ENCODE assay signal across 8 mouse cellular contexts in the genomic region with DNA sequence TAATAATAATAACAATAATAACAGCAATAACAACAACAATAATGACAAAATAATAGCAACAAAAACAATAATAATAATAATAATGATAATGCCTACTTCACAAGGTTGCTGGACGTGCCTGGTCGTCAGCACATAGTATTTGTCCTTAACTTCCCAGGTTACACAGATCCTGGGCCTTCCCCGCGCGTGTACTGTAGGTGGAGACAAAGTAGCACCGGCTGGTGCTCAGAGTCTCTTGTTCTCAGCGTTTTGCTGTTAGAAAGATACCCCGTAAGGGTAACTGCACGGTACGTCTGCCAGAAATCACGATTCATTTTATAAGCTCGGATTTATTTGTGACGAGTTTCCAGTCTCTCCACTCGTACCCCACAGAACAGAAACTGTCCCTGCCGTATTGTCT. TPM values are rescaled to one million over a fixed set of nuclear protein-coding genes. Genes with fewer than 3 reads are reported as not detected.
DNase-seq lines count a peak whose midpoint lies in the region; TF ChIP-seq lines count a peak whose summit lies in the region.

No protein-coding gene starts in this region.

- TF ChIP-seq CTCF in ES-Bruce4 (IDR thresholded peaks at IDR 0.05; ENCODE audit: low read depth, low read length): no peak
- TF ChIP-seq CTCF in brain, embryonic 14.5 days (IDR thresholded peaks at IDR 0.05; ENCODE audit: borderline replicate concordance, extremely low read depth, insufficient read depth, insufficient read length): peak; percentile 69
- peak; percentile 37; the same call in 1 of the 2 replicates for TF ChIP-seq CTCF in embryonic fibroblast, embryonic 13.5 days (IDR thresholded peaks at IDR 0.05; ENCODE audit: borderline replicate concordance, insufficient read depth, low read length)

- H3K27ac ChIP-seq in ES-Bruce4 (ENCODE audit: insufficient read depth, low read length): no peak overlapping the region
- no peak overlapping the region for H3K27ac ChIP-seq in embryonic fibroblast, embryonic 13.5 days (ENCODE audit: insufficient read depth, low read length)
- peak overlapping the region; percentile 98 for H3K27ac ChIP-seq in hindbrain, embryonic 10.5 days

- H3K9me3 ChIP-seq in ES-Bruce4 (replicated peaks; ENCODE audit: control insufficient read depth, insufficient read depth, low read length, poor library complexity, severe bottlenecking): no peaks in the 10 kb centered on the region
- no peaks in the 10 kb centered on the region for H3K9me3 ChIP-seq in hindbrain, embryonic 10.5 days

- 16% methylated on average over 15 of the region's 15 CpGs for WGBS in hindbrain, embryonic 10.5 days

- H3K9ac ChIP-seq in ES-Bruce4 (ENCODE audit: low read depth, poor library complexity, severe bottlenecking): peak overlapping the region; percentile 86

- peak; percentile 94 for DNase-seq in brain, embryonic 14.5 days (ENCODE audit: low read depth)
- DNase-seq in hindbrain, embryonic 10.5 days (ENCODE audit: low spot score): peak; percentile 61
- peak; percentile 60 to 67 for DNase-seq in layer of hippocampus, postnatal 10 days (ENCODE audit: low spot score in 2 of 2)
- DNase-seq in lung, postnatal 36 days: peak; percentile 57
- DNase-seq in right cerebral cortex, postnatal 25 days: peak; percentile 44
- no peak for DNase-seq in gastrocnemius, adult 8-10 months (ENCODE audit: low spot score in 2 of 2)

- no peak for TF ChIP-seq POLR2A in ES-Bruce4 (IDR thresholded peaks at IDR 0.05; ENCODE audit: insufficient read depth, low read length)
- TF ChIP-seq POLR2A in brain, embryonic 14.5 days (IDR thresholded peaks at IDR 0.05; ENCODE audit: borderline replicate concordance, extremely low read depth, insufficient read depth, insufficient read length, poor library complexity, severe bottlenecking): no peak
- TF ChIP-seq POLR2A in embryonic fibroblast, embryonic 13.5 days (IDR thresholded peaks at IDR 0.05; ENCODE audit: low read depth, low read length): no peak

- no peaks in the 10 kb centered on the region for H3K27me3 ChIP-seq in ES-Bruce4 (ENCODE audit: control insufficient read depth, insufficient read depth, low read length, poor library complexity, severe bottlenecking)
- no peaks in the 10 kb centered on the region for H3K27me3 ChIP-seq in hindbrain, embryonic 10.5 days (ENCODE audit: insufficient read depth, poor library complexity, severe bottlenecking)

- TF ChIP-seq EP300 in ES-Bruce4 (IDR thresholded peaks at IDR 0.05; ENCODE audit: insufficient read depth, low read depth, low read length): no peak

- no peaks in the 10 kb centered on the region for H3K4me1 ChIP-seq in ES-Bruce4 (ENCODE audit: control insufficient read depth, insufficient read depth, low read length)
- peaks cover 4% of the 10 kb centered on the region; the same call in 1 of the 2 replicates for H3K4me1 ChIP-seq in embryonic fibroblast, embryonic 13.5 days (ENCODE audit: control insufficient read depth, insufficient read depth, low read length)
- H3K4me1 ChIP-seq in hindbrain, embryonic 10.5 days (replicated peaks): peaks cover 30% of the 10 kb centered on the region

- peaks cover 7% of the 10 kb centered on the region for H3K36me3 ChIP-seq in ES-Bruce4 (ENCODE audit: control insufficient read depth, insufficient read depth, low read length, poor library complexity, severe bottlenecking)
- H3K36me3 ChIP-seq in hindbrain, embryonic 10.5 days: peaks cover 12% of the 10 kb centered on the region

- H3K4me3 ChIP-seq in ES-Bruce4 (ENCODE audit: low read depth, low read length): peak overlapping the region; percentile 71
- H3K4me3 ChIP-seq in embryonic fibroblast, embryonic 13.5 days (ENCODE audit: insufficient read depth, low read length): peak overlapping the region; percentile 88
- H3K4me3 ChIP-seq in hindbrain, embryonic 10.5 days: peak overlapping the region; percentile 96

RNA-seq across cellular contexts. Expression of gene Fam173b, which starts 0.8 kb away (rescaled TPM):
- polyA plus RNA-seq in ES-Bruce4 (2011; ENCODE audit: insufficient read depth, insufficient read length, low read depth, missing spikeins): 6.5 and 7.8 TPM in 2 replicates
- 13.4 and 14.9 TPM in 2 replicates for polyA plus RNA-seq in brain, embryonic 14.5 days (2012; rRNA removed)
- polyA plus RNA-seq in embryonic fibroblast, embryonic 13.5 days (2011; ENCODE audit: insufficient read length, low read depth, missing spikeins): 9.7 and 10.6 TPM in 2 replicates
- polyA plus RNA-seq in hindbrain, embryonic 10.5 days (2016; fragmentation: Nextera tagmentation; extraction: Ambion mirVana): 13.1 and 15.5 TPM in 2 replicates
- total RNA-seq in layer of hippocampus, postnatal 10 days (2021): 10 to 100 TPM; 10.0 to 11.9 TPM
- total RNA-seq in gastrocnemius, adult 8-10 months (2022): 10 to 100 TPM; 11.9 to 14.9 (median 12.8) TPM

RNA-seq across cellular contexts. Expression of gene Cct5, which starts 0.8 kb away (rescaled TPM):
- 651 and 659 TPM in 2 replicates for polyA plus RNA-seq in ES-Bruce4 (2011; ENCODE audit: insufficient read depth, insufficient read length, low read depth, missing spikeins)
- 354 and 372 TPM in 2 replicates for polyA plus RNA-seq in brain, embryonic 14.5 days (2012; rRNA removed)
- 275 and 323 TPM in 2 replicates for polyA plus RNA-seq in embryonic fibroblast, embryonic 13.5 days (2011; ENCODE audit: insufficient read length, low read depth, missing spikeins)
- 698 and 751 TPM in 2 replicates for polyA plus RNA-seq in hindbrain, embryonic 10.5 days (2016; fragmentation: Nextera tagmentation; extraction: Ambion mirVana)
- total RNA-seq in layer of hippocampus, postnatal 10 days (2021): 100 to 1,000 TPM; 250 to 267 TPM
- total RNA-seq in gastrocnemius, adult 8-10 months (2022): 100 to 1,000 TPM; 110 to 120 (median 115) TPM

RNA-seq across cellular contexts. Expression of gene Cmbl, which starts 37.2 kb away (rescaled TPM):
- polyA plus RNA-seq in ES-Bruce4 (2011; ENCODE audit: insufficient read depth, insufficient read length, low read depth, missing spikeins): 1.3 TPM in 1 of 2 replicates, not detected in the other
- polyA plus RNA-seq in brain, embryonic 14.5 days (2012; rRNA removed): 5.3 and 7.4 TPM in 2 replicates
- 1.3 and 2.3 TPM in 2 replicates for polyA plus RNA-seq in embryonic fibroblast, embryonic 13.5 days (2011; ENCODE audit: insufficient read length, low read depth, missing spikeins)
- polyA plus RNA-seq in hindbrain, embryonic 10.5 days (2016; fragmentation: Nextera tagmentation; extraction: Ambion mirVana): 1.6 and 2.0 TPM in 2 replicates
- 10 to 100 TPM; 15.2 to 16.3 TPM for total RNA-seq in layer of hippocampus, postnatal 10 days (2021)
- total RNA-seq in gastrocnemius, adult 8-10 months (2022): 10 to 100 TPM; 47.6 to 59.9 (median 49.6) TPM

Comparison
In these comparisons a context has a peak if more than half of its experiments do, and no peak if none do; other contexts are left out.
1. DNase-seq: peak in brain, embryonic 14.5 days (single experiment), hindbrain, embryonic 10.5 days (single experiment), layer of hippocampus, postnatal 10 days (2 of 2), lung, postnatal 36 days (single experiment) and right cerebral cortex, postnatal 25 days (single experiment); none in gastrocnemius, adult 8-10 months (0 of 2).
2. Peak in every context shown above with its lines, with median percentiles within 50 percentile points of each other: H3K4me3 ChIP-seq.